In the genomic region with DNA sequence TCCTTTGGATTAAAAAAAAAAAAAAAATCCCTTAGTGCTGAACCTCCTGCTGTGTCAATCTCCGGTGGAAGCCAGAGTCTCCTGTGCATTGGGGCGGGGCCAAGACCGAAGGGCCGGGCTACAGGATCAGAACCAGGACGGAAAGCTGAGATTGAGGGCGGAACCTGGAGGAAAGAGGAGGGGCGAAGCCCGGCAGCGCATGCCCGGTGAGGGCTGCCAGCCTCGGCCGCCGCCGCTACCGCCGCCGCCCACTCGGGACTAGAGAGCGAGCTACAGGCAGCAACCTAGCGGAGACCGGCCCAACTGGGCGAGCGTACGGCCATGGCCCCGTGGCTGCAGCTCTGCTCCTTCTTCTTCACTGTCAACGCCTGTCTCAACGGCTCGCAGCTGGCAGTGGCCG, we compare ENCODE assay signal across 8 mouse cellular contexts. TPM values are rescaled to one million over a fixed set of nuclear protein-coding genes. Genes with fewer than 3 reads are reported as not detected.
DNase-seq lines count a peak whose midpoint lies in the region; ATAC-seq and TF ChIP-seq lines count a peak whose summit lies in the region.

A gene (plus strand): TSS at position 159 of the 400 bp plus-strand sequence.

- no peaks in the 10 kb centered on the region for H3K79me3 ChIP-seq in C2C12 (ENCODE audit: low read depth)

- no peaks in the 10 kb centered on the region for H3K36me3 ChIP-seq in C2C12 (ENCODE audit: control insufficient read depth, insufficient read depth)
- H3K36me3 ChIP-seq in forebrain, embryonic 12.5 days (replicated peaks) = no peaks in the 10 kb centered on the region
- no peaks in the 10 kb centered on the region for H3K36me3 ChIP-seq in heart, embryonic 16.5 days (ENCODE audit: control insufficient read depth, insufficient read depth)
- no peaks in the 10 kb centered on the region for H3K36me3 ChIP-seq in liver, embryonic 14.5 days (replicated peaks; ENCODE audit: control insufficient read depth, insufficient read depth, low read depth)
- no peaks in the 10 kb centered on the region for H3K36me3 ChIP-seq in neural tube, embryonic 11.5 days (ENCODE audit: control insufficient read depth, insufficient read depth, low read length)
- no peaks in the 10 kb centered on the region for H3K36me3 ChIP-seq in stomach, embryonic 16.5 days (ENCODE audit: control insufficient read depth, insufficient read depth, low read length)

- no peaks in the 10 kb centered on the region for H3K79me2 ChIP-seq in C2C12 (ENCODE audit: control insufficient read depth, insufficient read depth)

- no peak for TF ChIP-seq CTCF in C2C12 (IDR thresholded peaks at IDR 0.05; ENCODE audit: control insufficient read depth, insufficient read depth, insufficient read length)
- no peak for TF ChIP-seq CTCF in liver, embryonic 14.5 days (IDR thresholded peaks at IDR 0.05; ENCODE audit: low read depth)

- WGBS in forebrain, embryonic 12.5 days = under 1% methylated on average over 29 of the region's 29 CpGs
- WGBS in heart, embryonic 16.5 days = under 1% methylated on average over 29 of the region's 29 CpGs
- WGBS in liver, embryonic 14.5 days (ENCODE audit: insufficient replicate concordance) = under 1% methylated on average over 29 of the region's 29 CpGs
- 0% methylated on average over 29 of the region's 29 CpGs for WGBS in neural tube, embryonic 11.5 days
- 0% methylated on average over 28 of the region's 29 CpGs for WGBS in stomach, embryonic 16.5 days

- peak within 1 kb of the TSS; percentile 89 for H3ac ChIP-seq in C2C12 (ENCODE audit: control insufficient read depth, insufficient read length, low read depth)

- no peak for TF ChIP-seq EP300 in liver, embryonic 14.5 days (IDR thresholded peaks at IDR 0.05; ENCODE audit: low read depth)

- peak within 1 kb of the TSS; percentile 77 for H3K9ac ChIP-seq in forebrain, embryonic 12.5 days
- peak within 1 kb of the TSS; percentile 81 for H3K9ac ChIP-seq in heart, embryonic 16.5 days (ENCODE audit: low read length)
- H3K9ac ChIP-seq in liver, embryonic 14.5 days (replicated peaks) = no peak within 1 kb of the TSS
- peak within 1 kb of the TSS; percentile 66 for H3K9ac ChIP-seq in neural tube, embryonic 11.5 days (ENCODE audit: low read length)
- peak within 1 kb of the TSS; percentile 86 for H3K9ac ChIP-seq in stomach, embryonic 16.5 days (ENCODE audit: low read length)

- H3K4me3 ChIP-seq in C2C12 (ENCODE audit: insufficient read depth, poor library complexity, severe bottlenecking) = peak within 1 kb of the TSS; percentile 49
- peak within 1 kb of the TSS; percentile 98 for H3K4me3 ChIP-seq in brown adipose tissue, adult 24 weeks (ENCODE audit: insufficient read depth, low read depth, low read length)
- peak within 1 kb of the TSS; percentile 89 for H3K4me3 ChIP-seq in forebrain, embryonic 12.5 days (replicated peaks)
- H3K4me3 ChIP-seq in heart, embryonic 16.5 days (ENCODE audit: low read length) = peak within 1 kb of the TSS; percentile 71
- H3K4me3 ChIP-seq in liver, embryonic 14.5 days (ENCODE audit: insufficient read depth in 1 of 2, low read depth in 2 of 2, low read length in 2 of 2) = peak within 1 kb of the TSS; percentile 58 to 59
- H3K4me3 ChIP-seq in neural tube, embryonic 11.5 days (ENCODE audit: low read depth, low read length) = peak within 1 kb of the TSS; percentile 68
- H3K4me3 ChIP-seq in stomach, embryonic 16.5 days (replicated peaks; ENCODE audit: low read length) = peak within 1 kb of the TSS; percentile 94

- ATAC-seq in forebrain, embryonic 12.5 days (ENCODE audit: low FRiP score) = peak; percentile 95
- ATAC-seq in heart, embryonic 16.5 days (replicated peaks; ENCODE audit: extremely low read depth, insufficient read depth, low FRiP score) = peak; percentile 93
- ATAC-seq in liver, embryonic 14.5 days (ENCODE audit: insufficient read depth) = peak; percentile 51
- peak; percentile 90 for ATAC-seq in neural tube, embryonic 11.5 days (ENCODE audit: insufficient read depth, low FRiP score, low TSS enrichment)
- ATAC-seq in stomach, embryonic 16.5 days (ENCODE audit: insufficient read depth, low FRiP score) = peak; percentile 95

- H3K9me3 ChIP-seq in forebrain, embryonic 12.5 days = no peaks in the 10 kb centered on the region
- H3K9me3 ChIP-seq in heart, embryonic 16.5 days (replicated peaks; ENCODE audit: control insufficient read depth, low read length) = no peaks in the 10 kb centered on the region
- no peaks in the 10 kb centered on the region for H3K9me3 ChIP-seq in liver, embryonic 14.5 days (ENCODE audit: control insufficient read depth, low read length)
- H3K9me3 ChIP-seq in neural tube, embryonic 11.5 days (ENCODE audit: control insufficient read depth, low read length) = no peaks in the 10 kb centered on the region
- no peaks in the 10 kb centered on the region for H3K9me3 ChIP-seq in stomach, embryonic 16.5 days (replicated peaks; ENCODE audit: control insufficient read depth, low read length)

- H3K27me3 ChIP-seq in C2C12 (ENCODE audit: control insufficient read depth, insufficient read depth, insufficient read length) = no peaks in the 10 kb centered on the region
- H3K27me3 ChIP-seq in forebrain, embryonic 12.5 days = peaks cover 26% of the 10 kb centered on the region
- no peaks in the 10 kb centered on the region for H3K27me3 ChIP-seq in heart, embryonic 16.5 days (ENCODE audit: control insufficient read depth, insufficient read depth, low read length)
- H3K27me3 ChIP-seq in liver, embryonic 14.5 days (ENCODE audit: control insufficient read depth, insufficient read depth, low read length) = peaks cover 46% of the 10 kb centered on the region
- H3K27me3 ChIP-seq in neural tube, embryonic 11.5 days (ENCODE audit: control insufficient read depth, insufficient read depth, low read length) = 0 out of 2 replicates have a peak, but pooled peaks cover 2% of the 10 kb centered on the region
- H3K27me3 ChIP-seq in stomach, embryonic 16.5 days (ENCODE audit: control insufficient read depth, insufficient read depth, low read length) = no peaks in the 10 kb centered on the region

- DNase-seq in kidney, postnatal 36 days = peak; percentile 97
- no peak for DNase-seq in liver, embryonic 14.5 days (ENCODE audit: low read depth in 3 of 3, low spot score in 3 of 3)
- peak; percentile 89 for DNase-seq in neural tube, embryonic 11.5 days (ENCODE audit: low spot score)

- 0 out of 2 replicates have a peak within 1 kb of the TSS, but pooled peaks have one; percentile 19 for H3K27ac ChIP-seq in brown adipose tissue, adult 24 weeks (replicated peaks; ENCODE audit: low read depth, low read length)
- peak within 1 kb of the TSS; percentile 87 for H3K27ac ChIP-seq in forebrain, embryonic 12.5 days
- H3K27ac ChIP-seq in heart, embryonic 16.5 days (ENCODE audit: low read length) = peak within 1 kb of the TSS; percentile 5; the same call in 1 of the 2 replicates
- no peak within 1 kb of the TSS for H3K27ac ChIP-seq in liver, embryonic 14.5 days
- H3K27ac ChIP-seq in neural tube, embryonic 11.5 days (ENCODE audit: low read depth, low read length) = peak within 1 kb of the TSS; percentile 24; the same call in 1 of the 2 replicates
- peak within 1 kb of the TSS; percentile 76 for H3K27ac ChIP-seq in stomach, embryonic 16.5 days (ENCODE audit: low read length)

- no peaks in the 10 kb centered on the region; the same call in 1 of the 2 replicates for H3K4me1 ChIP-seq in brown adipose tissue, adult 24 weeks (ENCODE audit: control insufficient read depth, insufficient read depth, insufficient read length, low read length)
- peaks cover 17% of the 10 kb centered on the region for H3K4me1 ChIP-seq in forebrain, embryonic 12.5 days
- peaks cover 19% of the 10 kb centered on the region for H3K4me1 ChIP-seq in heart, embryonic 16.5 days (ENCODE audit: control insufficient read depth, insufficient read depth, low read length)
- no peaks in the 10 kb centered on the region; a peak in 2 of 4 replicates for H3K4me1 ChIP-seq in liver, embryonic 14.5 days (replicated peaks; ENCODE audit: control insufficient read depth in 2 of 2, insufficient read depth in 2 of 2, low read length in 1 of 2)
- H3K4me1 ChIP-seq in neural tube, embryonic 11.5 days (ENCODE audit: control insufficient read depth, insufficient read depth, low read length) = peaks cover 7% of the 10 kb centered on the region
- H3K4me1 ChIP-seq in stomach, embryonic 16.5 days (ENCODE audit: control insufficient read depth, insufficient read depth, low read length) = peaks cover 17% of the 10 kb centered on the region

- peak within 1 kb of the TSS; percentile 96 for H3K4me2 ChIP-seq in forebrain, embryonic 12.5 days
- H3K4me2 ChIP-seq in heart, embryonic 16.5 days (ENCODE audit: low read depth, low read length) = peak within 1 kb of the TSS; percentile 97
- H3K4me2 ChIP-seq in liver, embryonic 14.5 days (ENCODE audit: low read depth) = peak within 1 kb of the TSS; percentile 74
- H3K4me2 ChIP-seq in neural tube, embryonic 11.5 days (ENCODE audit: low read depth) = peak within 1 kb of the TSS; percentile 67
- H3K4me2 ChIP-seq in stomach, embryonic 16.5 days (ENCODE audit: low read depth, low read length) = peak within 1 kb of the TSS; percentile 83

TF ChIP-seq in C2C12, 6 proteins besides CTCF, POLR2A, EP300 and RAD21:
- no peak for TF ChIP-seq MYOG (IDR thresholded peaks at IDR 0.05; ENCODE audit: control insufficient read depth, extremely low read depth, insufficient read length)
- TF ChIP-seq USF1 (IDR thresholded peaks at IDR 0.05; ENCODE audit: low read depth) = no peak
- TF ChIP-seq FOSL1 (IDR thresholded peaks at IDR 0.05; ENCODE audit: insufficient read depth, low read length, poor library complexity, severe bottlenecking) = no peak

RNA-seq across cellular contexts. Expression of the gene that starts here (rescaled TPM):
- polyA plus RNA-seq in C2C12 (2012; fragmentation: generic; extraction: Trizol) = 1.2 TPM
- 0.67 and 0.79 TPM in 2 replicates for polyA plus RNA-seq in brown adipose tissue, adult 24 weeks (2012; ENCODE audit: insufficient read depth, insufficient read length, missing spikeins)
- polyA plus RNA-seq in forebrain, embryonic 12.5 days (2016; fragmentation: Nextera tagmentation; extraction: Ambion mirVana) = 5.1 and 5.4 TPM in 2 replicates
- polyA plus RNA-seq in heart, embryonic 16.5 days (2015; fragmentation: Nextera tagmentation; extraction: Ambion mirVana) = 0.92 and 1.1 TPM in 2 replicates
- polyA plus RNA-seq in liver, embryonic 14.5 days (2012; rRNA removed) = 0.09 and 0.11 TPM in 2 replicates
- 0.03 and 0.04 TPM in 2 replicates for polyA plus RNA-seq in liver, embryonic 14.5 days (2014; fragmentation: Nextera tagmentation; extraction: Ambion mirVana)
- 3.7 and 4.1 TPM in 2 replicates for polyA plus RNA-seq in neural tube, embryonic 11.5 days (2014; fragmentation: Nextera tagmentation; extraction: Ambion mirVana)
- 2.5 and 2.7 TPM in 2 replicates for polyA plus RNA-seq in stomach, embryonic 16.5 days (2015; fragmentation: Nextera tagmentation; extraction: Ambion mirVana)

Comparison
In these comparisons a context has a peak if more than half of its experiments do, and no peak if none do; other contexts are left out.
1. Peak in ATAC-seq, H3K4me3 ChIP-seq and H3K4me2 ChIP-seq in liver, embryonic 14.5 days; RNA of the gene not detected or under 1 TPM.
2. DNase-seq: peak in kidney, postnatal 36 days (2 of 2) and neural tube, embryonic 11.5 days (single experiment); none in liver, embryonic 14.5 days (0 of 3).
3. Peak in every context shown above with its lines, with median percentiles within 50 percentile points of each other: H3K4me3 ChIP-seq, ATAC-seq and H3K4me2 ChIP-seq.